Mouse (Mus musculus) kidney, adult 2 months (tissue): ENCODE data around the gene Tmem9. TPM values are rescaled to one million over a fixed set of nuclear protein-coding genes. Genes with fewer than 3 reads are reported as not detected.

ENCODE experiments used
- DNase-seq: peaks from one replicate; pipeline ENCODE4 v3.0.0; 2021
- H3K27ac ChIP-seq: fragments of 200-500 bp; 2 replicates; pipeline ENCODE4 v1.5.1; 2012; ENCODE audit warnings: low read depth, low read length, control low read depth, inconsistent platforms; ENCODE audit not compliant: insufficient read depth
- H3K27me3 ChIP-seq: fragments of 200-500 bp; replicated peaks from 2 replicates; pipeline ENCODE4 v1.6.1; 2012; ENCODE audit warnings: mild to moderate bottlenecking, moderate library complexity, low read length, inconsistent platforms; ENCODE audit not compliant: control insufficient read depth, insufficient read depth
- H3K36me3 ChIP-seq: fragments of 200-500 bp; 2 replicates; pipeline ENCODE4 v1.6.1; 2012; ENCODE audit warnings: mild to moderate bottlenecking, moderate library complexity, low read length, inconsistent platforms; ENCODE audit not compliant: control insufficient read depth, insufficient read depth
- H3K4me1 ChIP-seq: fragments of 200-500 bp; 2 replicates; pipeline ENCODE4 v1.6.1; 2011; ENCODE audit warnings: low read length; ENCODE audit not compliant: control insufficient read depth, insufficient read depth
- H3K4me3 ChIP-seq: fragments of 200-500 bp; 2 replicates; pipeline ENCODE4 v1.5.1; 2011; ENCODE audit warnings: mild to moderate bottlenecking, low read depth, low read length, control low read depth; ENCODE audit not compliant: insufficient read depth
- CTCF ChIP-seq: fragments of 200-500 bp; conservative IDR thresholded peaks from 2 replicates; pipeline ENCODE4 v1.5.1; 2011; ENCODE audit warnings: low read depth, mild to moderate bottlenecking, control low read depth, low read length, moderate library complexity, mixed read lengths; ENCODE audit not compliant: insufficient read depth, insufficient read length
- POLR2A ChIP-seq: fragments of 200-500 bp; IDR thresholded peaks from one replicate; pipeline ENCODE4 v1.6.1; 2011; ENCODE audit warnings: low read depth, low read length, control low read depth
- WGBS: fragments of 180-500 bp; shearing (Covaris S2); methylation state at CpG from one replicate; pipeline ENCODE4 v1.1.7; 2018; 5-methylcytosine and 5-hydroxymethylcytosine counted together
- polyA plus RNA-seq: library from polyadenylated mRNA; depleted of rRNA; stranded (reverse); fragments of >200 nt; gene quantifications from 2 replicates; pipeline ENCODE4 v1.2.3, GENCODE M21; 2012

The Tmem9 gene
- polyA plus RNA-seq, 1 experiment = 139 TPM

DNA sequence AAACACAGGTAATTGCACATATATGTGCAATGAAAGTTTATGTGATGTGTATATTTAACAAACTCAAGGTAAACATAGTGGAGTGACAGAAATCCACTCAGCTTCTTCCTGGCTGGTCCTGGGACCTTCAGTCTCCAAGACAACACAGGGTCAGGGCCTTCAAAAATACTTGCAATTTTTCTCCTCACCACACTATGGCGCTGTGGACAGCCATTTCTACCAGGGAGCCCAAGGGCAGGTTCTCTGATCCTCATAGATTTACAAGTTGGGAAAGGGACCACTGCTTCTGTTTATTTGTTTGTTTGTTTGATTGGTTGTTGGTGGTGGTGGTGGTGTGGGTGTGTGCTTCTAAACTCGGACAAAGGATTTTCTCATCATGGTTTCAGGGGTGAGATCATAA is 39.5 kb downstream of the Tmem9 start:
- no peak overlapping the region for H3K4me3 ChIP-seq
- TF ChIP-seq CTCF (peak; percentile 51), POLR2A (no peak)
- WGBS = 20% methylated on average over 2 of the region's 2 CpGs
- H3K27ac ChIP-seq = no peak overlapping the region
- H3K36me3 ChIP-seq = no peaks in the 10 kb centered on the region
- no peaks in the 10 kb centered on the region for H3K4me1 ChIP-seq
- 0 out of 2 replicates have a peak, but pooled peaks cover 2% of the 10 kb centered on the region for H3K27me3 ChIP-seq
- DNase-seq = peak; percentile 7

GRCm38 (mm10) chr1:136047894-136048293 is 39.9 kb downstream of the Tmem9 start:
- no peaks in the 10 kb centered on the region for H3K36me3 ChIP-seq
- H3K27ac ChIP-seq = no peak overlapping the region
- TF ChIP-seq POLR2A = no peak
- no peak for TF ChIP-seq CTCF
- DNase-seq = no peak
- no peaks in the 10 kb centered on the region for H3K4me1 ChIP-seq
- 0 out of 2 replicates have a peak, but pooled peaks cover 2% of the 10 kb centered on the region for H3K27me3 ChIP-seq
- no peak overlapping the region for H3K4me3 ChIP-seq
- WGBS = 79% methylated on average over 9 of the region's 9 CpGs

DNA sequence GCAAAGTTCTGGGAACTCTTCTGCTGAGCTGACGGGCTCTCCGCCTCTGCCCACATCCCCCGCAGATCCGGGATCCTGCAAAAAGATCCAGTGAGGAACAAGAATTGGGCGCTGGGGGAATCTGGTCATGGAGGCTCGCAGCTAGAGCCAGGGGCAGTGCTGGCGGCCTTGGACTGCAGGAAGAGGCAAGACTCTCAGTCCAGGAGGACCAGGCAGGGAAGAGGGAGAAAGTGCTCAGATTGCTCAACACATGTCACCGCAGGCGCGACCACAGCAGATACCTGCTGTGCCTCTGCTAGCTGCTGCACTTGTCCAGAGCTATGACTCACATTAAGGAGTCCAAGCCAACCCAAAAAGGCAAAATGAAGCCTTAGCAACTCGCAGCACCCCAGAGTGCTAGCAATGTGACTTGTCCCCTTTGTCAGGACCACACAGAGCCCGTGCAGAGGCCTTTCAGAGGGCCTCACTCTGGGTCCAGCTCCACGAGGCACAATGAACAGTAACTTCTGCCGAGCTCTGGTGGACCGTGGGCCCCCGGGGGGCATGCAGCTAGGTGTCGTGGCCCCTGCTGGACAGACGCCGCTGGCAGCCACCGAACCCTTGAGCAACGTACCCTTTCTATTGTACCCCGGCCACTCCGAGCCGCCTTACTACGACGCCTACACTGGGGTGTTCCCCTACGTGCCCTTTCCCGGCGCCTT is 42.5 kb downstream of the Tmem9 start, which contains the start of gene Ascl5:
Ascl5 (plus strand) TSS at position 493 of the 701 bp plus-strand sequence.
- no peak for TF ChIP-seq CTCF
- TF ChIP-seq POLR2A = no peak
- no peak within 1 kb of the TSS for H3K4me3 ChIP-seq
- H3K27ac ChIP-seq = no peak within 1 kb of the TSS
- H3K27me3 ChIP-seq = 0 out of 2 replicates have a peak, but pooled peaks cover 2% of the 10 kb centered on the region
- H3K36me3 ChIP-seq = no peaks in the 10 kb centered on the region
- no peak for DNase-seq
- 27% methylated on average over 29 of the region's 29 CpGs for WGBS
- H3K4me1 ChIP-seq = no peaks in the 10 kb centered on the region

DNA sequence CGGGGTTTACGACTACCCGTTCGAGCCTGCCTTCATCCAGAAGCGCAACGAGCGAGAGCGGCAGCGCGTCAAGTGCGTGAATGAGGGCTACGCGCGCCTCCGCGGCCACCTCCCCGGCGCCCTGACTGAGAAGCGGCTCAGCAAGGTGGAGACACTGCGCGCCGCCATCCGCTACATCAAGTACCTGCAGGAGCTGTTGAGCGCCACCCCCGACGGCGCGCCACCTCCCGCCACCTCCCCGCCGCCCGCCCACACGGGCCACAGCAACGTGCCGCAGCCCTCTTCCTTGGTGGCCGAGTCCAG is 43.0 kb downstream of the Tmem9 start:
- DNase-seq = no peak
- H3K27me3 ChIP-seq = 0 out of 2 replicates have a peak, but pooled peaks cover 2% of the 10 kb centered on the region
- WGBS = 2% methylated on average over 34 of the region's 36 CpGs
- no peak overlapping the region for H3K4me3 ChIP-seq
- H3K27ac ChIP-seq = no peak overlapping the region
- TF ChIP-seq CTCF (no peak), POLR2A (no peak)
- no peaks in the 10 kb centered on the region for H3K36me3 ChIP-seq
- H3K4me1 ChIP-seq = no peaks in the 10 kb centered on the region

DNA sequence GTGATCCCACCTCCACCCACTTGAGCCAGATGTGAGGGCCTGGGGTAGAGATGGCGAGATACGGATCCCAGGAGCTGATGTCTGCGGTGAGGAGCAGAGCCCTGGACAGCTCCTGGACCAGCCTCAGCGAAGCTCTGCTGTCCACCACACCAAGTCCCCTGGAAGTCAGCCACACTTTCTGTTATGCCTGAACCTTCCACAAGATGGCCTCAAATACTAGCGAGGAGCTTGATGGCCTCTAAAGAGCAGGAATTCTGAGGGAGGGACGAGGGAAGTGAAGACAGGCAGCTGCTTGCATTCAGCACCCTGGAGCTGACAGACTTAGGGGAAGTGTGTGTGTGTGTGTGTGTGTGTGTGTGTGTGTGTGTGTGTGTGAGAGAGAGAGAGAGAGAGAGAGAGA is 43.5 kb downstream of the Tmem9 start:
- Histone ChIP-seq H3K4me3 (no peak overlapping the region), H3K27me3 (0 out of 2 replicates have a peak, but pooled peaks cover 2% of the 10 kb centered on the region), H3K4me1 (no peaks in the 10 kb centered on the region), H3K27ac (no peak overlapping the region), H3K36me3 (no peaks in the 10 kb centered on the region)
- under 1% methylated on average over 6 of the region's 6 CpGs for WGBS
- peak; percentile 79 for DNase-seq
- TF ChIP-seq POLR2A (no peak), CTCF (peak; percentile 74)

- TF ChIP-seq POLR2A = no peak
- TF ChIP-seq CTCF = no peak
- Histone ChIP-seq H3K27ac (no peak within 1 kb of the TSS), H3K27me3 (0 out of 2 replicates have a peak, but pooled peaks cover 2% of the 10 kb centered on the region), H3K36me3 (no peaks in the 10 kb centered on the region), H3K4me1 (no peaks in the 10 kb centered on the region), H3K4me3 (no peak within 1 kb of the TSS)
- DNase-seq = no peak
- WGBS = 54% methylated on average over 11 of the region's 11 CpGs
These were observed 44.6 kb downstream of the Tmem9 start, which contains the start of gene Cacna1s for GRCm38 (mm10) chr1:136052547-136052946. Cacna1s (plus strand) TSS chr1:136052750.

- Histone ChIP-seq H3K27me3 (0 out of 2 replicates have a peak, but pooled peaks cover under 1% of the 10 kb centered on the region), H3K27ac (no peak overlapping the region), H3K4me3 (no peak overlapping the region), H3K36me3 (no peaks in the 10 kb centered on the region), H3K4me1 (no peaks in the 10 kb centered on the region)
- 80% methylated on average over 3 of the region's 3 CpGs for WGBS
- TF ChIP-seq POLR2A = no peak
- no peak for TF ChIP-seq CTCF
- DNase-seq = no peak
These were observed 47.8 kb downstream of the Tmem9 start for GRCm38 (mm10) chr1:136055771-136056170.
